Mouse (Mus musculus): ENCODE data around the gene Gm49630. TPM values are rescaled to one million over a fixed set of nuclear protein-coding genes. Genes with fewer than 3 reads are reported as not detected.
A peak's percentile ranks its signal among the peaks of the same experiment; 100 is the strongest.
"Not testable (repeated sequence)": the region's sequence is repeated elsewhere in the genome, so short reads cannot be mapped to it uniquely, and the experiment has no call there.

The Gm49630 gene
- not detected in 2 replicates for polyA plus RNA-seq (2011; ENCODE audit: insufficient read length, low read depth, missing spikeins)

- H3K4me3 ChIP-seq (ENCODE audit: insufficient read depth, low read length); H3K4me1 ChIP-seq (ENCODE audit: control insufficient read depth, insufficient read depth, low read length); H3K27ac ChIP-seq (ENCODE audit: insufficient read depth, low read length): not testable (repeated sequence)
Observed at GRCm38 (mm10) chr17:7371879-7372278, at the start of gene Gm49630. Gm49630 (minus strand) TSS chr17:7371979.

GRCm38 (mm10) chr17:7420191-7420973, 48.6 kb upstream of the Gm49630 start:
- H3K27ac ChIP-seq (ENCODE audit: insufficient read depth, low read length); H3K4me1 ChIP-seq (ENCODE audit: control insufficient read depth, insufficient read depth, low read length); H3K4me3 ChIP-seq (ENCODE audit: insufficient read depth, low read length): not testable (repeated sequence)

- not testable (repeated sequence) for H3K4me3 ChIP-seq (ENCODE audit: insufficient read depth, low read length); H3K27ac ChIP-seq (ENCODE audit: insufficient read depth, low read length); H3K4me1 ChIP-seq (ENCODE audit: control insufficient read depth, insufficient read depth, low read length)
Observed at GRCm38 (mm10) chr17:7414601-7415310, 43.0 kb upstream of the Gm49630 start.

- not testable (repeated sequence) for H3K4me3 ChIP-seq (ENCODE audit: insufficient read depth, low read length); H3K27ac ChIP-seq (ENCODE audit: insufficient read depth, low read length); H3K4me1 ChIP-seq (ENCODE audit: control insufficient read depth, insufficient read depth, low read length)
Observed at GRCm38 (mm10) chr17:7413336-7413735, 41.6 kb upstream of the Gm49630 start.

GRCm38 (mm10) chr17:7399770-7400169, 28.0 kb upstream of the Gm49630 start:
- not testable (repeated sequence) for H3K4me1 ChIP-seq (ENCODE audit: control insufficient read depth, insufficient read depth, low read length); H3K27ac ChIP-seq (ENCODE audit: insufficient read depth, low read length); H3K4me3 ChIP-seq (ENCODE audit: insufficient read depth, low read length)

GRCm38 (mm10) chr17:7398198-7398847, 26.5 kb upstream of the Gm49630 start:
- H3K4me3 ChIP-seq (ENCODE audit: insufficient read depth, low read length); H3K4me1 ChIP-seq (ENCODE audit: control insufficient read depth, insufficient read depth, low read length); H3K27ac ChIP-seq (ENCODE audit: insufficient read depth, low read length): not testable (repeated sequence)

- not testable (repeated sequence) for H3K27ac ChIP-seq (ENCODE audit: insufficient read depth, low read length); H3K4me3 ChIP-seq (ENCODE audit: insufficient read depth, low read length); H3K4me1 ChIP-seq (ENCODE audit: control insufficient read depth, insufficient read depth, low read length)
Observed at GRCm38 (mm10) chr17:7397079-7397478, 25.3 kb upstream of the Gm49630 start.

- not testable (repeated sequence) for H3K4me1 ChIP-seq (ENCODE audit: control insufficient read depth, insufficient read depth, low read length); H3K4me3 ChIP-seq (ENCODE audit: insufficient read depth, low read length); H3K27ac ChIP-seq (ENCODE audit: insufficient read depth, low read length)
Observed at GRCm38 (mm10) chr17:7396288-7396687, 24.5 kb upstream of the Gm49630 start.

- H3K4me3 ChIP-seq (ENCODE audit: insufficient read depth, low read length); H3K27ac ChIP-seq (ENCODE audit: insufficient read depth, low read length); H3K4me1 ChIP-seq (ENCODE audit: control insufficient read depth, insufficient read depth, low read length): not testable (repeated sequence)
Observed at GRCm38 (mm10) chr17:7395671-7396070, 23.9 kb upstream of the Gm49630 start.

GRCm38 (mm10) chr17:7395116-7395515, 23.3 kb upstream of the Gm49630 start:
- not testable (repeated sequence) for H3K4me1 ChIP-seq (ENCODE audit: control insufficient read depth, insufficient read depth, low read length); H3K4me3 ChIP-seq (ENCODE audit: insufficient read depth, low read length); H3K27ac ChIP-seq (ENCODE audit: insufficient read depth, low read length)

GRCm38 (mm10) chr17:7389898-7390297, 18.1 kb upstream of the Gm49630 start:
- not testable (repeated sequence) for H3K4me1 ChIP-seq (ENCODE audit: control insufficient read depth, insufficient read depth, low read length); H3K4me3 ChIP-seq (ENCODE audit: insufficient read depth, low read length); H3K27ac ChIP-seq (ENCODE audit: insufficient read depth, low read length)

- H3K4me1 ChIP-seq (ENCODE audit: control insufficient read depth, insufficient read depth, low read length); H3K4me3 ChIP-seq (ENCODE audit: insufficient read depth, low read length); H3K27ac ChIP-seq (ENCODE audit: insufficient read depth, low read length): not testable (repeated sequence)
Observed at GRCm38 (mm10) chr17:7388958-7389356, 17.2 kb upstream of the Gm49630 start.

GRCm38 (mm10) chr17:7388341-7388957, 16.7 kb upstream of the Gm49630 start:
- not testable (repeated sequence) for H3K4me1 ChIP-seq (ENCODE audit: control insufficient read depth, insufficient read depth, low read length); H3K27ac ChIP-seq (ENCODE audit: insufficient read depth, low read length); H3K4me3 ChIP-seq (ENCODE audit: insufficient read depth, low read length)

GRCm38 (mm10) chr17:7386016-7386415, 14.2 kb upstream of the Gm49630 start:
- 0 out of 2 replicates have a peak overlapping the region, but pooled peaks have one; percentile 49 for H3K27ac ChIP-seq (ENCODE audit: insufficient read depth, low read length)
- H3K4me1 ChIP-seq (ENCODE audit: control insufficient read depth, insufficient read depth, low read length); H3K4me3 ChIP-seq (ENCODE audit: insufficient read depth, low read length): not testable (repeated sequence)

- H3K4me1 ChIP-seq (ENCODE audit: control insufficient read depth, insufficient read depth, low read length); H3K4me3 ChIP-seq (ENCODE audit: insufficient read depth, low read length): not testable (repeated sequence)
- H3K27ac ChIP-seq (ENCODE audit: insufficient read depth, low read length), result peak within 1 kb of the TSS; percentile 49; the same call in 1 of the 2 replicates
Observed at GRCm38 (mm10) chr17:7385364-7385763, 13.6 kb upstream of the Gm49630 start, which contains the start of gene Unc93a2. Unc93a2 (minus strand) TSS chr17:7385464.
